Comparison of ENCODE assay signal across 15 mouse cellular contexts in genomic region chr7:144934901-144935300, GRCm38 (mm10). TPM values are rescaled to one million over a fixed set of nuclear protein-coding genes. Genes with fewer than 3 reads are reported as not detected.
DNase-seq lines count a peak whose midpoint lies in the region.
"Had no signal": no experiment of that assay in that cellular context is flagged by ENCODE, and none has a peak within 500 bp of the region (broad histone marks: within the 10 kb centered on the region; RNA-seq: fewer than 3 reads in every experiment).

No protein-coding gene starts in this region.

- peak; percentile 38 for DNase-seq in embryo, embryonic 10 days (ENCODE audit: low spot score)
- no peak for DNase-seq in embryo, embryonic 9.5 days (ENCODE audit: extremely low spot score)
- DNase-seq in 3134 (ENCODE audit: extremely low read depth, insufficient read length, low spot score) (peak; percentile 42), MN1 (ENCODE audit: low spot score) (no peak)
- peak; percentile 41 for DNase-seq in gastrocnemius, postnatal 10 days
- DNase-seq in retina, embryonic 14.5 days (ENCODE audit: low spot score) = peak; percentile 55
- no peak for DNase-seq in kidney, adult 8-10 months
- DNase-seq: thymus, adult 2 months had no signal

RNA-seq across cellular contexts. Expression of gene Ccnd1, which starts 4.8 kb away (rescaled TPM):
- total RNA-seq in gastrocnemius, postnatal 10 days (2021) = 10 to 100 TPM; 34.7 to 51.6 TPM

RNA-seq across cellular contexts. Expression of gene LTO1, which starts 20.0 kb away (rescaled TPM):
- 10 to 100 TPM; 12.1 to 12.9 TPM for total RNA-seq in gastrocnemius, postnatal 10 days (2021)

RNA-seq across cellular contexts. Expression of gene Fgf15, which starts 38.6 kb away (rescaled TPM):
- total RNA-seq in gastrocnemius, postnatal 10 days (2021) = not detected
- total RNA-seq: adrenal gland, postnatal 36 days; heart, adult 18-20 months; heart, postnatal 14 days; layer of hippocampus, adult 8-10 months; left cerebral cortex, adult 2 months; megakaryocyte, adult 5-6 weeks; monocyte, adult 5-6 weeks had no signal

Comparison
In these comparisons a context has a peak if more than half of its experiments do, and no peak if none do; other contexts are left out.
1. DNase-seq: peak in embryo, embryonic 10 days (single experiment), 3134 (single experiment), gastrocnemius, postnatal 10 days (single experiment) and retina, embryonic 14.5 days (single experiment); none in embryo, embryonic 9.5 days (single experiment), MN1 (single experiment) and kidney, adult 8-10 months (0 of 2).